Mouse (Mus musculus) small intestine, adult 2 months (tissue): ENCODE measurements around the gene Plg.

Experiments used
- CTCF ChIP-seq: fragments of 200-500 bp; IDR thresholded peaks from 2 replicates; pipeline ENCODE4 v1.5.1; 2012; ENCODE audit warnings: low read depth, mild to moderate bottlenecking, control low read depth, inconsistent platforms, low read length, moderate library complexity, mixed read lengths; ENCODE audit not compliant: insufficient replicate concordance, insufficient read length; ENCODE audit errors: extremely low read depth
- POLR2A ChIP-seq: fragments of 200-500 bp; IDR thresholded peaks from 2 replicates; pipeline ENCODE4 v1.6.1; 2012; ENCODE audit warnings: low read depth, mild to moderate bottlenecking, control low read depth, inconsistent platforms, low read length, moderate library complexity

DNA sequence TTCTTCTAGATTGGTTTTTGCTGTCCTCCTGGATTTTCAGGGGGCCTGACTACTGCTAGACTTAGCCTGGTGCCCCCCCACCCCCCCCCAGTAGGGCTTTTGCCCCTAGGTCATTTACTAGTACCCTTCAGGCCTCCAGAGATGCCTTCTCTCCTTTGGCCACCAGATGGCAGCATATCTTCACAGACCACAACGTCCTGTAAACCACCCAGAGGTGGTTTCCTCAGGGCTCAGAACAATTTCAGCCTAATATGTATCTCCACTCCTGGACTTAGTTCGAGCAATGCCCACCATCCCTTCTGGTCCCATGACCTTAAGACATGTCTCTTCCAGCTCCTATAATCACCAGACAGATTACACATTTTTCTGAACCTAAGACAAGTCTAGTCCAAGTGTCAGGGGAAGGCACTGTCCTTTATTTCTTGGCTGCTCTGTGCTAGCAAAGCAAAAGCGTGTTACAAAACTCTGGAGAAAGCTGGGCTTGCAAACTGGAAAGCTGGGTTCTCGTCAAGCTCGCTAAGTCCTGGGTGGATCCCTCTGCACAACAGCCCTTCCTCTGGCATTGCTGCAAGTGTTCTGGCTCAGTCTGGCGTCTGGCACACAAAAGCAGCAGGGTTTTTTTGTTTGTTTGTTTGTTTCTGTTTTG is 38.0 kb downstream of the Plg start:
- no peak for TF ChIP-seq POLR2A
- peak; percentile 82; the same call in 1 of the 2 replicates for TF ChIP-seq CTCF
